Mouse (Mus musculus) ES-Bruce4 (cell line): ENCODE data around the gene Fmnl2.

Source experiments
- CTCF ChIP-seq: IDR thresholded peaks from one replicate; pipeline ENCODE4 v1.8.1; 2011; ENCODE audit warnings: low read depth, low read length
- EP300 ChIP-seq: IDR thresholded peaks from 2 replicates; pipeline ENCODE4 v1.6.1; 2011; ENCODE audit warnings: low read depth, low read length; ENCODE audit not compliant: insufficient read depth
- POLR2A ChIP-seq: IDR thresholded peaks from one replicate; pipeline ENCODE4 v1.8.1; 2011; ENCODE audit warnings: low read length; ENCODE audit not compliant: insufficient read depth

DNA sequence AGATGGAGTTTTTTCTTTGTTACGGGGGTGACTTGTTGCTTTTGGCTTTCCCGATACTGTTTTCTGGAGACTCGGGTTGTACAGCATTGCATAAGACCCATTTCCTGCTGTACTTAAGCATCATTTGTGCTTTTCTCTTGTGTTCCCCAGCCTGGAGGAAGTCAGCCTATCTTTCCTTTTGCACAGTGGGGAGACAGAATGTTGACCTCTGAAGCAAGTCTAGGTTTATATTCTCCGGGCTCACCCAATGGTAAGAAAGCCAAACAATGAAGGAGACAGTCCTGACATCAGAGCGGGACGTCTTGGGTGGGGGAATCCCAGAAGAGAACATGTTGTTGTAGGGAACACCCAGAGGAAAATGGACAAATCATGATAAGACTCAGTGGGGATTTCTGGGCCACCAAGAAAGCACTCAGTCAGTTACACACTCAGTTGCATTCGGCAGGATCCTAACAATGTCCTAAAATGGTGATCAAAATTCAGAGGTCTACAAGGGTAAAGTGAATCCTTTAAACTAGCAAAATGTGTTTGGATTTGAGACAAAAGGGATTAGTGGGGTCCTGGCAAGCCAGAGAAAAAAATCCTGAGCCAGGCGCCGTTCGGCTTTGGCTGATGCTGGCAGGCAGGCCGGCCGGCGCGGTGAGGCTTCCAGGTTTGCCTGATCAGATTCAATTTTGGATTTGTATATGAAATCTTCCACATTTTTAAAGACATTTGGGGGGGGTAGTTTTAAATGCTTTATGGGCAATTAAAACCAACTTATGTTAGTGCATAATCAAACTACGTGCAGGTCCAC is 140.5 kb downstream of the Fmnl2 start:
- no peak for TF ChIP-seq EP300
- TF ChIP-seq CTCF = no peak
- no peak for TF ChIP-seq POLR2A
